Mouse (Mus musculus): ENCODE measurements around the gene Col15a1. TPM values are rescaled to one million over a fixed set of nuclear protein-coding genes. Genes with fewer than 3 reads are reported as not detected.
A peak's percentile ranks its signal among the peaks of the same experiment; 100 is the strongest.

Col15a1 gene
- polyA plus RNA-seq, 1 experiment from 2014 or later, result 28.6 TPM

- no peak overlapping the region for H3K9ac ChIP-seq (ENCODE audit: low read length)
- H3K4me1 ChIP-seq (replicated peaks; ENCODE audit: control insufficient read depth, insufficient read depth), result 0 out of 2 replicates have a peak, but pooled peaks cover 2% of the 10 kb centered on the region
- H3K27ac ChIP-seq (replicated peaks), result peak overlapping the region; percentile 73
- H3K27me3 ChIP-seq (ENCODE audit: control insufficient read depth, insufficient read depth, low read length), result peaks cover 2% of the 10 kb centered on the region; the same call in 1 of the 2 replicates
- peak; percentile 48; the same call in 1 of the 2 replicates for ATAC-seq (ENCODE audit: low FRiP score, low TSS enrichment)
- 33% methylated on average over 6 of the region's 6 CpGs for WGBS
- DNase-seq (ENCODE audit: low spot score), result no peak
- no peak overlapping the region for H3K4me2 ChIP-seq (replicated peaks; ENCODE audit: low read depth)
- H3K36me3 ChIP-seq (ENCODE audit: control insufficient read depth, insufficient read depth, low read length), result no peaks in the 10 kb centered on the region
- no peak overlapping the region for H3K4me3 ChIP-seq (ENCODE audit: low read depth, low read length)
- H3K9me3 ChIP-seq (ENCODE audit: control insufficient read depth, low read length), result no peaks in the 10 kb centered on the region
- TF ChIP-seq CTCF (IDR thresholded peaks at IDR 0.05; ENCODE audit: low read depth), result no peak
- TF ChIP-seq EP300 (optimal IDR thresholded peaks at IDR 0.05), result no peak
Measured at GRCm38 (mm10) chr4:47205846-47206245, 2.1 kb upstream of the Col15a1 start.

DNA sequence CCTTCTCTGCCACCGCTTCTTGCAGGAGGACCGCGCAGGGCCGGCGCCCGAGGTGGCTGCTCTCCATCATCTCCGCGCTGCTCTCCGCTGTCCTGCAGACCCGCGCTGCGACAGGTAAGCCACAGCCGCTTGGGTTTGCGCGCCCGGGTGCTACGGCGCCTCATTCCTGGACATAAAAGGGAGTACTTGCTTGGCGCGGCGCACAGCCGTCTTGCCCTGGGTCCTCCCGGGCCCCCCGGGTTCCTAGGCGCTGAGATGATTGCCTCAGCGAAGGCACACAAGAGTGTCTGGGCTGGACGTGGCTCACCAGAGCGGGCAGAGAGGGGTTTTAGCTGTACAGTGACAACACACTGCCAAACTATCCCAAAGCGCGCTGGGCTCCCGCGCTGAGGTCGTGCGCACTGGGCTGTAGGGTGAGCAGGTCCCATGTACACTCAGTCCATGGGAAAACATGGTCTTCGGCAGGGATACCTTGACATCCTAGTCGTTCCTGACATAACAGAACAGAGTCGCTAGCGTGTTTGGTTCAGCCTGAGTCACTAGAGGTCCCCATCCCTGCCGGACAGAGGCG lies 545 bp downstream of the Col15a1 start:
- Histone ChIP-seq H3K27ac (replicated peaks) (peak overlapping the region; percentile 35), H3K27me3 (ENCODE audit: control insufficient read depth, insufficient read depth, low read length) (peaks cover 2% of the 10 kb centered on the region; the same call in 1 of the 2 replicates), H3K4me1 (replicated peaks; ENCODE audit: control insufficient read depth, insufficient read depth) (0 out of 2 replicates have a peak, but pooled peaks cover 2% of the 10 kb centered on the region), H3K4me2 (replicated peaks; ENCODE audit: low read depth) (peak overlapping the region; percentile 66), H3K9me3 (ENCODE audit: control insufficient read depth, low read length) (no peaks in the 10 kb centered on the region), H3K36me3 (ENCODE audit: control insufficient read depth, insufficient read depth, low read length) (no peaks in the 10 kb centered on the region), H3K9ac (ENCODE audit: low read length) (peak overlapping the region; percentile 64), H3K4me3 (ENCODE audit: low read depth, low read length) (peak overlapping the region; percentile 53)
- DNase-seq (ENCODE audit: low spot score), result peak; percentile 20
- ATAC-seq (ENCODE audit: low FRiP score, low TSS enrichment), result peak; percentile 39; the same call in 1 of the 2 replicates
- WGBS, result 2% methylated on average over 40 of the region's 40 CpGs
- TF ChIP-seq EP300 (optimal IDR thresholded peaks at IDR 0.05), result no peak
- peak; percentile 42 for TF ChIP-seq CTCF (IDR thresholded peaks at IDR 0.05; ENCODE audit: low read depth)

GRCm38 (mm10) chr4:47209466-47209865 lies 1.5 kb downstream of the Col15a1 start:
- H3K27me3 ChIP-seq (ENCODE audit: control insufficient read depth, insufficient read depth, low read length), result peaks cover 2% of the 10 kb centered on the region; the same call in 1 of the 2 replicates
- H3K9ac ChIP-seq (ENCODE audit: low read length), result 0 out of 2 replicates have a peak overlapping the region, but pooled peaks have one; percentile 5
- H3K9me3 ChIP-seq (ENCODE audit: control insufficient read depth, low read length), result no peaks in the 10 kb centered on the region
- H3K27ac ChIP-seq (replicated peaks), result no peak overlapping the region
- TF ChIP-seq EP300 (optimal IDR thresholded peaks at IDR 0.05) (no peak), CTCF (IDR thresholded peaks at IDR 0.05; ENCODE audit: low read depth) (no peak)
- DNase-seq (ENCODE audit: low spot score) (no peak), ATAC-seq (ENCODE audit: low FRiP score, low TSS enrichment) (no peak)
- H3K4me3 ChIP-seq (ENCODE audit: low read depth, low read length), result peak overlapping the region; percentile 53
- WGBS, result 74% methylated on average over 7 of the region's 7 CpGs
- no peaks in the 10 kb centered on the region for H3K4me1 ChIP-seq (replicated peaks; ENCODE audit: control insufficient read depth, insufficient read depth)
- H3K4me2 ChIP-seq (replicated peaks; ENCODE audit: low read depth), result peak overlapping the region; percentile 66
- H3K36me3 ChIP-seq (ENCODE audit: control insufficient read depth, insufficient read depth, low read length), result no peaks in the 10 kb centered on the region

- Histone ChIP-seq H3K27ac (replicated peaks) (no peak overlapping the region), H3K4me2 (replicated peaks; ENCODE audit: low read depth) (no peak overlapping the region), H3K27me3 (ENCODE audit: control insufficient read depth, insufficient read depth, low read length) (no peaks in the 10 kb centered on the region), H3K4me1 (replicated peaks; ENCODE audit: control insufficient read depth, insufficient read depth) (no peaks in the 10 kb centered on the region), H3K4me3 (ENCODE audit: low read depth, low read length) (no peak overlapping the region), H3K36me3 (ENCODE audit: control insufficient read depth, insufficient read depth, low read length) (no peaks in the 10 kb centered on the region), H3K9ac (ENCODE audit: low read length) (no peak overlapping the region), H3K9me3 (ENCODE audit: control insufficient read depth, low read length) (no peaks in the 10 kb centered on the region)
- DNase-seq (ENCODE audit: low spot score), result no peak
- TF ChIP-seq CTCF (IDR thresholded peaks at IDR 0.05; ENCODE audit: low read depth), result no peak
- TF ChIP-seq EP300 (optimal IDR thresholded peaks at IDR 0.05), result no peak
- no peak for ATAC-seq (ENCODE audit: low FRiP score, low TSS enrichment)
- 90% methylated on average over 1 of the region's 1 CpGs for WGBS
Measured at GRCm38 (mm10) chr4:47218828-47219227, 10.9 kb downstream of the Col15a1 start.

GRCm38 (mm10) chr4:47219393-47219792 lies 11.4 kb downstream of the Col15a1 start:
- WGBS, result 82% methylated on average over 10 of the region's 10 CpGs
- Histone ChIP-seq H3K9me3 (ENCODE audit: control insufficient read depth, low read length) (no peaks in the 10 kb centered on the region), H3K4me3 (ENCODE audit: low read depth, low read length) (no peak overlapping the region), H3K36me3 (ENCODE audit: control insufficient read depth, insufficient read depth, low read length) (no peaks in the 10 kb centered on the region), H3K9ac (ENCODE audit: low read length) (no peak overlapping the region), H3K4me2 (replicated peaks; ENCODE audit: low read depth) (no peak overlapping the region), H3K27ac (replicated peaks) (no peak overlapping the region), H3K27me3 (ENCODE audit: control insufficient read depth, insufficient read depth, low read length) (no peaks in the 10 kb centered on the region), H3K4me1 (replicated peaks; ENCODE audit: control insufficient read depth, insufficient read depth) (no peaks in the 10 kb centered on the region)
- no peak for TF ChIP-seq CTCF (IDR thresholded peaks at IDR 0.05; ENCODE audit: low read depth)
- no peak for TF ChIP-seq EP300 (optimal IDR thresholded peaks at IDR 0.05)
- DNase-seq (ENCODE audit: low spot score) (no peak), ATAC-seq (ENCODE audit: low FRiP score, low TSS enrichment) (no peak)

DNA sequence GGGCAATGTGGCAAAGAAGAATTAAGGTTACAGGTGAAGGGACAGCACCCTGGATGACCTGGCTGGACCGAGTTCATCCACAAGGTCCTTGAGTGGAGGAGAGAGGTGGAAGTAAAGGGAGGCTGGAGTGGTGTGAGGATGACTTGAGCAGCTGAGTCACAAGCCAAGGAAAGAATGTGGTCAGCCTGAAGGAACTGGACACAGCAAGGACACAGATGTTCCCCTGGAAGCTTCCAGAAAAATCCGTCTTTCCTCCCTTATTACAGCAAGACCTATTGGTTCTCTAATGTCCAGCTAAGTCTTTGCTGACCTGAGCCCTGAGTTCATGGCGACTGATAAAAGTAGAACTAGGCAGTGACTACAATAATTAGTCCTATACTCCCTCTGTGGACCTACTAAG lies 12.6 kb downstream of the Col15a1 start:
- 83% methylated on average over 3 of the region's 3 CpGs for WGBS

More for the DNA sequence above, 12.6 kb downstream of the Col15a1 start:
- Histone ChIP-seq H3K4me1 (replicated peaks; ENCODE audit: control insufficient read depth, insufficient read depth) (no peaks in the 10 kb centered on the region), H3K4me3 (ENCODE audit: low read depth, low read length) (no peak overlapping the region), H3K9ac (ENCODE audit: low read length) (no peak overlapping the region), H3K9me3 (ENCODE audit: control insufficient read depth, low read length) (no peaks in the 10 kb centered on the region), H3K36me3 (ENCODE audit: control insufficient read depth, insufficient read depth, low read length) (no peaks in the 10 kb centered on the region), H3K4me2 (replicated peaks; ENCODE audit: low read depth) (no peak overlapping the region), H3K27ac (replicated peaks) (no peak overlapping the region), H3K27me3 (ENCODE audit: control insufficient read depth, insufficient read depth, low read length) (no peaks in the 10 kb centered on the region)
- DNase-seq (ENCODE audit: low spot score), result no peak
- ATAC-seq (ENCODE audit: low FRiP score, low TSS enrichment), result no peak
- TF ChIP-seq EP300 (optimal IDR thresholded peaks at IDR 0.05) (no peak), CTCF (IDR thresholded peaks at IDR 0.05; ENCODE audit: low read depth) (no peak)
